Mouse (Mus musculus) G1E (cell line): ENCODE data around the gene Sgsm2. TPM values are rescaled to one million over a fixed set of nuclear protein-coding genes. Genes with fewer than 3 reads are reported as not detected.

Experiments used
- ATAC-seq: 2 replicates; pipeline ENCODE4 v1.8.0; 2016; ENCODE audit warnings: mild to moderate bottlenecking; ENCODE audit not compliant: insufficient number of reproducible peaks, poor library complexity, low FRiP score, severe bottlenecking; ENCODE audit errors: extremely low read depth
- DNase-seq: peaks from one replicate; pipeline ENCODE4 v3.0.0; 2012; ENCODE audit warnings: low spot score
- H3K27me3 ChIP-seq: 2 replicates; pipeline ENCODE4 v1.6.1; 2012; ENCODE audit warnings: mild to moderate bottlenecking, low read length, inconsistent platforms; ENCODE audit not compliant: insufficient read depth
- H3K36me3 ChIP-seq: replicated peaks from 2 replicates; pipeline ENCODE3; 2012; ENCODE audit warnings: mild to moderate bottlenecking, inconsistent platforms
- H3K4me1 ChIP-seq: 2 replicates; pipeline ENCODE4 v1.6.1; 2012; ENCODE audit warnings: low read depth, low read length, inconsistent platforms, mixed read lengths; ENCODE audit not compliant: insufficient read depth
- H3K4me3 ChIP-seq: 2 replicates; pipeline ENCODE4 v1.5.1; 2012; ENCODE audit warnings: low read depth, mild to moderate bottlenecking, inconsistent platforms, low read length, moderate library complexity, mixed read lengths
- H3K9me3 ChIP-seq: replicated peaks from 2 replicates; pipeline ENCODE4 v1.6.1; 2012; ENCODE audit warnings: inconsistent platforms
- CTCF ChIP-seq: IDR thresholded peaks from 2 replicates; pipeline ENCODE4 v1.5.1; 2012; ENCODE audit warnings: low read depth, low read length, inconsistent platforms, mixed read lengths
- GATA1 ChIP-seq: IDR thresholded peaks from 2 replicates; pipeline ENCODE4 v1.6.1; 2012; ENCODE audit warnings: borderline replicate concordance, low read length, inconsistent platforms, mixed read lengths
- GATA2 ChIP-seq: IDR thresholded peaks from 2 replicates; pipeline ENCODE4 v1.6.1; 2012; ENCODE audit warnings: low read depth, low read length, inconsistent platforms, borderline replicate concordance
- POLR2AphosphoS5 ChIP-seq: IDR thresholded peaks from 2 replicates; pipeline ENCODE4 v1.6.1; 2012; ENCODE audit warnings: low read depth, low read length, inconsistent platforms; ENCODE audit not compliant: insufficient replicate concordance
- TAL1 ChIP-seq: conservative IDR thresholded peaks from 2 replicates; pipeline ENCODE4 v1.6.1; 2012; ENCODE audit warnings: low read depth, low read length, inconsistent platforms, mixed read lengths
- polyA plus RNA-seq: library from polyadenylated mRNA; stranded (reverse); fragments of >175 nt; gene quantifications from 2 replicates; pipeline ENCODE4 v1.2.3, GENCODE M21; 2012
- total RNA-seq, 2 experiments: library from RNA; stranded (forward) in 1 of 2; stranded (reverse) in 1 of 2; fragments of 200-1000 nt in 1 of 2; fragments of >200 nt in 1 of 2; fragmentation: Nextera tagmentation in 1 of 2; gene quantifications; 2 replicates each; pipeline ENCODE4 v1.2.3; 2014 to 2017

Sgsm2 gene
- total and polyA plus RNA-seq, 3 experiments: 4.7 to 10.5 (median 7.4) TPM

DNA sequence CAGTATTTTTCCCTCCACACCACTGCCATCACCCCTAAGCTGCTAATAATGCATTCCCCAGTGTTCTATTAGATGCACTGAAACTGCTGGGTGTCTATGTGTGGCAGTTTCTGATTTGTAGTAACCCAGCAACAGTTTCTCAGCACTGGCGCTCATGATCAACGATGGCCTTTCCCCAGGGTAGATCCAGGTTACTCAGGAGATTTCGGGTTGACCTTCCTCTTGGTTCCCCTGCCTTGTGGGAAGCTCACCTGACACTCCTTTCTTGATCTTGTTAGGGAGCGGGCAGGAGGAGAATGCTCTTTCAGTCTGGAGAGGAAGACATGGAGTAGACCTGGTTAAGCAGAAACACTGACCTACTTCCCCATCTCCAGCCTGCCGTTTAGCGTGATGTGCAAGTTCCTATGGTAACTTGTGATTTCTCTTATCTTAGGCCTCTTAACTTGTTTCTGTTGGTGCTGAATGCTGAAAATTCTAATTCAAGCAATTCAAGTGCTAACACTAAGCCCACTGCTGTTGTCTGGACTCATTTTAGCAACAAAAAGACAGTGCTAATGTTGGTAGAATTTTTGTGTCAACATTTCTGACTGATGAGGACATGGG lies 88.5 kb downstream of the Sgsm2 start:
- ATAC-seq (no peak), DNase-seq (no peak)
- no peaks in the 10 kb centered on the region for H3K9me3 ChIP-seq
- peaks cover 81% of the 10 kb centered on the region for H3K36me3 ChIP-seq
- no peaks in the 10 kb centered on the region for H3K4me1 ChIP-seq
- H3K4me3 ChIP-seq: no peak overlapping the region
- TF ChIP-seq GATA2 (no peak), POLR2AphosphoS5 (no peak), TAL1 (no peak), GATA1 (no peak), CTCF (no peak)
- H3K27me3 ChIP-seq: no peaks in the 10 kb centered on the region

DNA sequence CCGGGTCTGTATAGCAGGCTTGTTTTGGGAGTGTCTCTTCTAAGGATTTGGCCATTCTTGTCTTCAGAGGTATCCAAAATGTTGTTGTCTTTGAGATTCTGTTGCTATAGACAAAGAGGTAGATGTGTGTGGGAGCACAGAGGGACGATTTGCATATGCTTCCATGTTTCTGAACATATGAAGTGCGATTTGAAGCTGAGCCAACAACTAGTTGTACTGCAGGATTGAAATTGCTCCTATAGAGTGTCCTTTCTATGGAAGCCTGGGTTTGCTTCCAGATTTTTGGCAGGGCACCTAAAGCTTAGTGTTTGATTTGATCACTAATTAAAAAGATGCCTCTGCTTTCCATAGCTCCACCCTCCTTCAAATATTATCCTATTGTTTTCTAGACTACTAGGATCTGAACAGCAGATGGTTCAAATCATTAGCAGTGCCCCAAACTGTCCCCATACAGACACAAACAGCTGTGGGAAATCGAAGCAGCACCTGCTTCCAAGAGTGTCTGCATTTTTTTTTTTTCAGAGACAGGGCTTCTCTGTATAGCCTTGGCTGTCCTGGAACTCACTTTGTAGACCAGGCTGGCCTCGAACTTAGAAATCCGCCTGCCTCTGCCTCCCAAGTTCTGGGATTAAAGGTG lies 89.5 kb downstream of the Sgsm2 start:
- no peak for ATAC-seq
- no peaks in the 10 kb centered on the region for H3K4me1 ChIP-seq
- H3K9me3 ChIP-seq: no peaks in the 10 kb centered on the region
- DNase-seq: no peak
- H3K27me3 ChIP-seq: no peaks in the 10 kb centered on the region
- peaks cover 80% of the 10 kb centered on the region for H3K36me3 ChIP-seq
- TF ChIP-seq GATA2 (no peak), TAL1 (no peak)
- H3K4me3 ChIP-seq: no peak overlapping the region

DNA sequence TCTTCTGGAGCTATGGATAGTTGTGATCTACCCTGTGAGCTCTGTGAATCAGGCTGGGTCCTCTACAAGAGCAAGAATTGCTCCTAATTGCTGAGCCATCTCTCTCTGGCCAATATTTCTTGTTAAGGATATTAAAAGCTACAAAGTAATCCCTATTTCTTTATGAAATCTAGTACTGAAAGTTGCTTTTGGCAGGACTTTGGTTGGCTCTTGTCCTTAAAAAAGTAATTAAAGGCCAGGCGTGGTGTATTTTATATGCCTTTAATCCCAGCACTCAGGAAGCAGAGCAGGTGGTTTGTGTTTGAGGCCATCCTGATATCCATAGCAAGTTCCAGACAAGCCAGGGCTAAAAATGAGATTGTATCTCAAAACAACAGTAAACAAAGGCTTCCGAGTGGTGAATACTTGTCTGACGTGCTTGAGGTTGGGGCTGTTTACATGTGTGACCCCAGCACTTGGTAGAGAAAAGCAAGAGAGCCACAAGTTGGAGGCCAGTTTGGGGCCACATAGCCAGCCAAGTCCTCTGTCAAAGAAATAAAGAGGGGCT lies 92.7 kb downstream of the Sgsm2 start:
- H3K9me3 ChIP-seq: no peaks in the 10 kb centered on the region
- no peaks in the 10 kb centered on the region for H3K4me1 ChIP-seq
- no peak for DNase-seq
- no peak for ATAC-seq
- no peak overlapping the region for H3K4me3 ChIP-seq
- peaks cover 84% of the 10 kb centered on the region for H3K36me3 ChIP-seq
- no peaks in the 10 kb centered on the region for H3K27me3 ChIP-seq
- TF ChIP-seq POLR2AphosphoS5 (no peak), GATA1 (no peak), GATA2 (no peak), TAL1 (no peak), CTCF (no peak)

DNA sequence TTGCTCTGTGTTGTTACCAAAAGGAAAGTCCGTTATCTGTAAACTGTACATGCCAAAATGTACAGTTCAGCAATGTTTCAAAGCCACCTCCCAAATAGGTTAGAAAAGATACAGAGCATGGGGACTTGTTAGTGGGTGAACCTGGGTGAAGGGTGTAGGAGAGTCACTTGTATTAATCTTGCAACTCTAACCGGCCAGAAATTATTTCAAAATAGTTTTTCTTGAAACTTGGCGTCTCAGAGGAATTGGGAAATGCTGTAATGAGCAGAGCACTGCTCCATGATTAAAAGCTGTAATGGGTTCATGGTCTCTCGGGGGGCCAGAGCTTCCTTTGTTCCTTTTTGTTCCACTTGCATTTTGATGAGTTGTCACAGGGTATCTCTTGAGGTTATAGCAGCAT lies 96.2 kb downstream of the Sgsm2 start:
- Histone ChIP-seq H3K4me3 (no peak overlapping the region), H3K27me3 (no peaks in the 10 kb centered on the region), H3K36me3 (peaks cover 84% of the 10 kb centered on the region), H3K9me3 (no peaks in the 10 kb centered on the region), H3K4me1 (no peaks in the 10 kb centered on the region)
- DNase-seq (no peak), ATAC-seq (no peak)
- no peak for TF ChIP-seq CTCF
- no peak for TF ChIP-seq GATA1
- no peak for TF ChIP-seq GATA2
- TF ChIP-seq TAL1: no peak
- no peak for TF ChIP-seq POLR2AphosphoS5

Other genes starting within 250 kb of the Sgsm2 start
- 36.2 and 37.9 TPM in 2 replicates for gene Cluh, start 247.6 kb downstream of the Sgsm2 start, total RNA-seq (2014; fragmentation: Nextera tagmentation)
- gene Cluh, start 247.6 kb downstream of the Sgsm2 start, total RNA-seq (2017): 19.4 and 27.2 TPM in 2 replicates
- 53.7 and 60.3 TPM in 2 replicates for gene Cluh, start 247.6 kb downstream of the Sgsm2 start, polyA plus RNA-seq
- 96.1 and 115 TPM in 2 replicates for gene Pafah1b1, start 172.4 kb downstream of the Sgsm2 start, total RNA-seq (2014; fragmentation: Nextera tagmentation)
- gene Pafah1b1, start 172.4 kb downstream of the Sgsm2 start, total RNA-seq (2017): 80.9 and 91.5 TPM in 2 replicates
- gene Pafah1b1, start 172.4 kb downstream of the Sgsm2 start, polyA plus RNA-seq: 10.0 and 12.4 TPM in 2 replicates
- 29.4 and 38.7 TPM in 2 replicates for gene Mettl16, start 126.2 kb downstream of the Sgsm2 start, total RNA-seq (2014; fragmentation: Nextera tagmentation)
- 32.6 and 36.1 TPM in 2 replicates for gene Mettl16, start 126.2 kb downstream of the Sgsm2 start, total RNA-seq (2017)
- 16.6 and 22.9 TPM in 2 replicates for gene Mettl16, start 126.2 kb downstream of the Sgsm2 start, polyA plus RNA-seq
- gene Mnt, start 66.1 kb downstream of the Sgsm2 start, total RNA-seq (2014; fragmentation: Nextera tagmentation): 19.6 and 28.1 TPM in 2 replicates
- 3.0 and 4.6 TPM in 2 replicates for gene Mnt, start 66.1 kb downstream of the Sgsm2 start, total RNA-seq (2017)
- gene Mnt, start 66.1 kb downstream of the Sgsm2 start, polyA plus RNA-seq: 117 and 145 TPM in 2 replicates
- 41.2 and 58.1 TPM in 2 replicates for gene Tsr1, start 1.0 kb upstream of the Sgsm2 start, total RNA-seq (2014; fragmentation: Nextera tagmentation)
- gene Tsr1, start 1.0 kb upstream of the Sgsm2 start, total RNA-seq (2017): 72.5 and 74.6 TPM in 2 replicates
- gene Tsr1, start 1.0 kb upstream of the Sgsm2 start, polyA plus RNA-seq: 34.5 and 38.4 TPM in 2 replicates
- gene Smg6, start 28.8 kb upstream of the Sgsm2 start, total RNA-seq (2014; fragmentation: Nextera tagmentation): 42.1 and 54.4 TPM in 2 replicates
- 15.2 and 17.4 TPM in 2 replicates for gene Smg6, start 28.8 kb upstream of the Sgsm2 start, total RNA-seq (2017)
- 51.7 and 54.3 TPM in 2 replicates for gene Smg6, start 28.8 kb upstream of the Sgsm2 start, polyA plus RNA-seq
- 24.7 and 27.3 TPM in 2 replicates for gene Srr, start 28.9 kb upstream of the Sgsm2 start, total RNA-seq (2014; fragmentation: Nextera tagmentation)
- gene Srr, start 28.9 kb upstream of the Sgsm2 start, total RNA-seq (2017): 4.4 and 6.0 TPM in 2 replicates
- 2.8 and 3.0 TPM in 2 replicates for gene Srr, start 28.9 kb upstream of the Sgsm2 start, polyA plus RNA-seq